Mouse (Mus musculus) midbrain, postnatal 0 days (tissue): ENCODE measurements around the gene Megf11. TPM values are rescaled to one million over a fixed set of nuclear protein-coding genes. Genes with fewer than 3 reads are reported as not detected.

Source experiments
- ATAC-seq: fragments of 200-750 bp; cut with Nextera tagmentation; 2 replicates; pipeline ENCODE4 v1.8.0; 2017; ENCODE audit warnings: moderate number of reproducible peaks, mild to moderate bottlenecking, moderate TSS enrichment, moderate library complexity; ENCODE audit not compliant: low FRiP score
- DNase-seq: peaks from one replicate; pipeline ENCODE4 v3.0.0-alpha.2; 2015; ENCODE audit warnings: low spot score
- H3K27ac ChIP-seq: fragments of 300-500 bp; sonication (generic); 2 replicates; pipeline ENCODE4 v1.5.1; 2014; ENCODE audit warnings: low read depth, mild to moderate bottlenecking, low read length, mixed read lengths
- H3K27me3 ChIP-seq: fragments of 300-500 bp; sonication (generic); 2 replicates; pipeline ENCODE4 v1.6.1; 2014; ENCODE audit warnings: low read length, control low read depth, mixed read lengths; ENCODE audit not compliant: insufficient read depth
- H3K36me3 ChIP-seq: fragments of 300-500 bp; sonication (generic); 2 replicates; pipeline ENCODE4 v1.6.1; 2014; ENCODE audit warnings: low read length, control low read depth, mixed read lengths; ENCODE audit not compliant: insufficient read depth
- H3K4me1 ChIP-seq: fragments of 300-500 bp; sonication (generic); 2 replicates; pipeline ENCODE4 v1.6.1; 2014; ENCODE audit warnings: mild to moderate bottlenecking, control low read depth, antibody characterized with exemption, low read length, mixed read lengths; ENCODE audit not compliant: insufficient read depth
- H3K4me2 ChIP-seq: fragments of 300-500 bp; sonication (generic); 2 replicates; pipeline ENCODE4 v1.6.1; 2014; ENCODE audit warnings: low read depth, mild to moderate bottlenecking, low read length, mixed read lengths; ENCODE audit not compliant: poor library complexity, severe bottlenecking
- H3K4me3 ChIP-seq: fragments of 300-500 bp; sonication (generic); 2 replicates; pipeline ENCODE4 v1.5.1; 2014; ENCODE audit warnings: low read depth, mild to moderate bottlenecking, low read length, moderate library complexity
- H3K9ac ChIP-seq: fragments of 300-500 bp; sonication (generic); replicated peaks from 2 replicates; pipeline ENCODE4 v1.6.1; 2014; ENCODE audit warnings: mild to moderate bottlenecking, low read length, moderate library complexity, mixed read lengths; ENCODE audit not compliant: poor library complexity, severe bottlenecking
- H3K9me3 ChIP-seq: fragments of 300-500 bp; sonication (generic); 2 replicates; pipeline ENCODE4 v1.6.1; 2016; ENCODE audit warnings: low read length, control low read depth
- CTCF ChIP-seq: IDR thresholded peaks from 2 replicates; pipeline ENCODE4 v1.5.1; 2016; ENCODE audit warnings: antibody characterized with exemption, mild to moderate bottlenecking
- WGBS: fragments of 180-500 bp; shearing (Covaris S2); extraction: QIAGEN DNeasy Blood & Tissue Kit; methylation state at CpG from one replicate; pipeline ENCODE4 v1.1.7; 2014; 5-methylcytosine and 5-hydroxymethylcytosine counted together
- polyA plus RNA-seq: library from polyadenylated mRNA; unstranded; fragments of >200 nt; fragmentation: Nextera tagmentation; extraction: Ambion mirVana; gene quantifications from 2 replicates; pipeline ENCODE4 v1.2.1, GENCODE M21; 2015
- total RNA-seq: library from RNA; depleted of rRNA; stranded (reverse); fragments of >200 nt; gene quantifications from 2 replicates; pipeline ENCODE4 v1.2.3, GENCODE M21; 2014

The Megf11 gene
- total and polyA plus RNA-seq, 2 experiments from 2014 or later: 17.7 to 41.8 TPM

DNA sequence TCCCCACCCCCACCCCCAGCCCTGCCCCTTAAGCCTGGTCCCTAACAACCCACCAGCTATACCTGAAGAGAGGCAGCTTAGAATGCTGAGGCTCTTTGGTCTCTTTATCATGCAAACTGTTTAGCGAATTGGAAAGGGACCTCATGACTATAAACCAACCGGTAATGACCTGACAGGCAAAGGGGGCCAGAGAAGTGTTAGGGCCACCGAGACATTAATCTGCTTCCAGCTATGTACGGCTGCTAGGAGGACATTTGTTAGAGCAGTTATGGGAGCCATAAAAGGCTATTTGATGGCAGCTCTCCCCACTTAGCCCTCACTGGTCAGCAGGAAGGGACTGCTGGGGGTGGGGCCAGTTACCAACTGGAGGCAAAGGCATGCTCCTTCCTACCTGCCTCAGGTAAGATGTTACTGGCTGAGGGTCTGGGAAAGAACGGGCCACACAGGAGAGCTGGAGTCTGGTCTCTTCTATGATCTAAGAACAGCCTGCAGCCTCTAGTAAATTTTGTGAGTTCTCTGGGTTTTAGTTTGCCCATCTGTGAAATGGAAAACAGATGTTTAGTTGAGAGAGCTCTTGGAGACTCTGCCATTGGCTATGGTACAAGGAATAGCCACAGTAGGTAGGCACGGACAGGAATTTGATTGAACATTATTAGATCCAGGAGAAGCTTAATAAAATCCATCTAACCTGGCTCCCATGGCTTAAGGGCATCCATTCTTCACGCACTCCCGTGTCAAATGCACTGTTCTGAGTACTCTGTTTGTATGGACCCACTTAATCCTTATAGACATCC is 183.2 kb downstream of the Megf11 start:
- no peaks in the 10 kb centered on the region for H3K27me3 ChIP-seq
- no peak for TF ChIP-seq CTCF
- H3K36me3 ChIP-seq: no peaks in the 10 kb centered on the region
- DNase-seq (no peak), ATAC-seq (no peak)
- 0 out of 2 replicates have a peak, but pooled peaks cover 2% of the 10 kb centered on the region for H3K4me1 ChIP-seq
- WGBS: 58% methylated on average over 8 of the region's 8 CpGs
- no peak overlapping the region for H3K9ac ChIP-seq
- no peaks in the 10 kb centered on the region for H3K9me3 ChIP-seq
- H3K4me2 ChIP-seq: no peak overlapping the region
- no peak overlapping the region for H3K4me3 ChIP-seq
- no peak overlapping the region for H3K27ac ChIP-seq

DNA sequence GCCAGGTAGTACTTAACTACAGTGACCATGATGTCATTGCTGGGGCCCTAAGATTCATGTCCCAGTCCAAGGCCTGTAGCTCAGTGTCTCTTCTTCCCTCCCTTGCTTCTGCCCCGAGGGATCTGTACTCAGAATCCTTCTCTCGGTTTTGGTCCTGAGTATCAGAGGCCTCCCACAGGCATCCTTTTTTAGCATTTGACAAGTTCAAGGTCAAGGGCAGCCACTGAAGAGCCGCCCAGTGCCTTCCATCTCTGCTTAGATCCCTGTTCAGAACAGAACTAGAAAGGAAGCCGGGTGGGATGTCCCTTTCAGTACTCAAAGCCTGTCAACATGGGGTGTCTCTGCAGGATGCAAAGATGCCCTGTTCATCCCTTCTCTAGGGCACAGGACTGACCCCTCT is 185.0 kb downstream of the Megf11 start:
- no peak for ATAC-seq
- Histone ChIP-seq H3K4me1 (0 out of 2 replicates have a peak, but pooled peaks cover 2% of the 10 kb centered on the region), H3K9ac (no peak overlapping the region), H3K27me3 (no peaks in the 10 kb centered on the region), H3K36me3 (no peaks in the 10 kb centered on the region), H3K4me3 (no peak overlapping the region), H3K4me2 (no peak overlapping the region), H3K9me3 (no peaks in the 10 kb centered on the region), H3K27ac (no peak overlapping the region)
- 45% methylated on average over 4 of the region's 4 CpGs for whole genome bisulfite sequencing
- DNase-seq: no peak
- no peak for TF ChIP-seq CTCF

DNA sequence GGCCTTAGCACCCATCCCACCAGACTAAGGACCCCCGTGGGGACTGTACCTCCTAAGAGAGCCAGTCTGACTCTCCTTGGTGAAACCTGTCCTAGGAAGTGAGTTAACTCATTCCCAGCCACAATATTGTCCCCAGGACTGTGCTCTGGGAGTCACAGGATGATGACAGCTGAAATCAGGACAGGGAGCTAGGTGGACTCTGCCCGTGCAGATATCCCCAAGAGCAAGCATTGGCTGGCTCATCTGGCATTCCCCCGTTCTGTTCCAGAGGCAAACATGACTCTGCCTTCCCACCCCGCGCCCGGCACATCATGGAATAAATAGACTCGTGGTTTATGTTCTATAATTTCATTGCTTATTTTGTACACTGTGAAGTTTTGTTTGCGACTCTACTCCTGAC is 185.7 kb downstream of the Megf11 start:
- Histone ChIP-seq H3K27ac (no peak overlapping the region), H3K36me3 (no peaks in the 10 kb centered on the region), H3K4me2 (no peak overlapping the region), H3K9ac (no peak overlapping the region), H3K4me3 (no peak overlapping the region), H3K9me3 (no peaks in the 10 kb centered on the region), H3K4me1 (0 out of 2 replicates have a peak, but pooled peaks cover 2% of the 10 kb centered on the region), H3K27me3 (no peaks in the 10 kb centered on the region)
- DNase-seq: no peak
- TF ChIP-seq CTCF: no peak
- no peak for ATAC-seq
- WGBS: 89% methylated on average over 8 of the region's 8 CpGs

DNA sequence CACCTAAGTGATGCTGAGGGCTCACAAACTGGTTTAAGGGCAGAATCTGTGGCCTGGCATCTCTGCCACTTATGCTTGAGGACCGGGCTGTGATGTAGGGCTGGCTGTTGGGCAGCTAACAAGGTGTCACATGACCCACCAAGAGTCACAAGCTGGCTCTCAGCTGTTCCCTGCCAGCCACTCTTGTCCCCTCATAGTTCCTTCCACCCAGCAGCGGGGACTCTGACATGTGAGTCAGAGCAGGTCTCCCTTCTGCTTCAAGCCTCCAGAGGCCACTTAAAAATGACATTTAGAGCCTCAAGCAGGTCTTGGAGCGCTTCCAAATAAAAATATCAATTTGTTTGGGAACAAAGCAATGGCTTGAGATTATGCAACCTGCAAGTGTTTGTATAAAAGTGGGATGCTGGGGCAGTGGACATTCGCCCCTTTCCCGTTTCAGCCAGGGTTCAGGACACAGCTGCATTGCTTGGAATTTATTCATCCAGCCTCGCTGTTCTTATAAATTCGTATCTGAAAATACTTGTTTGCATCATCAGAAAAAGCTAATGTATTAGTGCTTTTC is 187.3 kb downstream of the Megf11 start:
- H3K4me2 ChIP-seq: no peak overlapping the region
- no peak for DNase-seq
- H3K36me3 ChIP-seq: no peaks in the 10 kb centered on the region
- no peak overlapping the region for H3K27ac ChIP-seq
- H3K9me3 ChIP-seq: no peaks in the 10 kb centered on the region
- H3K4me1 ChIP-seq: 0 out of 2 replicates have a peak, but pooled peaks cover 2% of the 10 kb centered on the region
- no peak for TF ChIP-seq CTCF
- H3K27me3 ChIP-seq: no peaks in the 10 kb centered on the region
- no peak overlapping the region for H3K4me3 ChIP-seq
- no peak for ATAC-seq
- WGBS: 71% methylated on average over 7 of the region's 7 CpGs
- H3K9ac ChIP-seq: no peak overlapping the region

DNA sequence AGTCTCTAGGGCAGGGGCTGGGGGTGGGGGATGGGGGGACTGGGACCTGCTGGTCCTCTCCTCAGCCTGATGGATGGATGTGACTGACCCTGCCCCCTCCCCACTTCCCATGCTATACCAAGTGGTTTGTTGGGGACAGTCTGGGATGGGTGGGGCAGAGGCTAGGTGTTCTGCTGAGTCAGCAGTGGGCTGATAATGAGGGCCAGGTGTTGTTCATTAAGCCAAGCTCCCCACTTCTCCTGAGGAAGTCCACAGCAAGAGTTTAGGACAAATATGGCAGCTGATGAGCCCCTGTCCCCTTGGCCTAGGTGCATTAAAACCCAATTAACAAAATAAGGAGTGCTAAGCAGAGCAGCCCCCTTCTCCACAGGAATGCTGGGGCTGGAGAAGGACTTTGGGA is 190.2 kb downstream of the Megf11 start:
- no peaks in the 10 kb centered on the region for H3K36me3 ChIP-seq
- DNase-seq: no peak
- H3K4me1 ChIP-seq: peaks cover 5% of the 10 kb centered on the region; the same call in 1 of the 2 replicates
- TF ChIP-seq CTCF: no peak
- no peak for ATAC-seq
- no peak overlapping the region for H3K4me2 ChIP-seq
- no peak overlapping the region for H3K4me3 ChIP-seq
- no peak overlapping the region for H3K27ac ChIP-seq
- no peaks in the 10 kb centered on the region for H3K9me3 ChIP-seq
- H3K9ac ChIP-seq: no peak overlapping the region
- no peaks in the 10 kb centered on the region for H3K27me3 ChIP-seq

DNA sequence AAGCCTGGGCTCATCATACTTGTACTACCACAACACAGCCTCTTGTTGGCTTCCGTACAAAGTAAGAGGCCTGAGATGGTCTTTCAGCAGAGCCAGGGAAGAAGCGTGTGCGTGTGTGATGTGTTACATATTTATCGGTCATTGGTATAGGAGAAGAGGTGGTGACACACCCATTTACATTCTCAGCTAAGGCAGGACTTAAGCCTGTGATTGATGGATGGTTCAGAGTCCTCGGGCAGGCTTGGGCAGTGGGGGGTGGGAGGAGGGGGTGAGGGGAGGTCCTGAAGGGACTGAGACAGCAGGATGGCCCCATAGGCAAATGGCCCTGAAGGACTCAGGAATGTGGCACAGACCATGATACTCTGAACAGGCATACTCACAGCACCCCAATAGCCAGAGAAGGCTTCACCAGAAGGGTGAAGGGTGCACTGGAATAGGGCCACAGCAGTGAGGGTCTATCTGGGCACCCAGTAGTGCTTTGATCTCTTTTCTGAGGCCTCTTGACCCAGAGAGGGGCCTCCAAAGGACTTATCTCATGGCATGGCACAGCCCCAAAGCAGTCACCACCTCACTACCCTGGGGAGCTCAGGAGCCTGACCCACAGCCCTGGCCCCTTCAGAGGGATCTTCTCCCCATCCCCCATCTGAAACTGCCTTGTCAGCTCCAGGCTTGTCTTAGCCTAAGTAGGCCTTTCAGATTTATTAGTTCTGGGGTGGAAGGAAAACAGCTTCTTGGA is 190.9 kb downstream of the Megf11 start:
- Histone ChIP-seq H3K9me3 (no peaks in the 10 kb centered on the region), H3K4me2 (no peak overlapping the region), H3K9ac (no peak overlapping the region), H3K4me1 (peaks cover 5% of the 10 kb centered on the region; the same call in 1 of the 2 replicates), H3K4me3 (no peak overlapping the region), H3K27ac (no peak overlapping the region), H3K27me3 (no peaks in the 10 kb centered on the region), H3K36me3 (no peaks in the 10 kb centered on the region)
- ATAC-seq (no peak), DNase-seq (no peak)
- TF ChIP-seq CTCF: no peak
- 77% methylated on average over 5 of the region's 5 CpGs for WGBS
